In genomic region chr5:118555305-118555704, GRCm38 (mm10) we compare ENCODE assay signal across 19 mouse cellular contexts. TPM values are rescaled to one million over a fixed set of nuclear protein-coding genes. Genes with fewer than 3 reads are reported as not detected.
DNase-seq lines count a peak whose midpoint lies in the region; ATAC-seq and TF ChIP-seq lines count a peak whose summit lies in the region.
"Had no signal": no experiment of that assay in that cellular context is flagged by ENCODE, and none has a peak within 500 bp of the region (broad histone marks: within the 10 kb centered on the region; RNA-seq: fewer than 3 reads in every experiment).

No protein-coding gene starts in this region.

- H3K4me3 ChIP-seq in heart, adult 2 months, result no peak overlapping the region
- H3K4me3 ChIP-seq in lung, adult 2 months (replicated peaks; ENCODE audit: extremely low read depth, low read depth, low read length), result no peak overlapping the region
- H3K4me3 ChIP-seq in G1E (ENCODE audit: low read depth, low read length), result no peak overlapping the region
- no peak overlapping the region for H3K4me3 ChIP-seq in forebrain, embryonic 14.5 days (ENCODE audit: low read depth, low read length)
- no peak overlapping the region for H3K4me3 ChIP-seq in hindbrain, embryonic 13.5 days
- H3K4me3 ChIP-seq: embryonic facial prominence, embryonic 12.5 days; hindbrain, embryonic 15.5 days; stomach, embryonic 15.5 days had no signal

- H3K36me3 ChIP-seq in heart, adult 2 months (ENCODE audit: control insufficient read depth, insufficient read depth, low read length), result no peaks in the 10 kb centered on the region
- H3K36me3 ChIP-seq in G1E (replicated peaks), result no peaks in the 10 kb centered on the region
- no peaks in the 10 kb centered on the region for H3K36me3 ChIP-seq in splenic B cell, adult 2 months (ENCODE audit: control insufficient read depth, insufficient read depth, low read length, poor library complexity, severe bottlenecking)
- H3K36me3 ChIP-seq in forebrain, embryonic 14.5 days (ENCODE audit: control insufficient read depth, insufficient read depth, low read length), result no peaks in the 10 kb centered on the region
- H3K36me3 ChIP-seq in hindbrain, embryonic 13.5 days, result no peaks in the 10 kb centered on the region
- H3K36me3 ChIP-seq: embryonic facial prominence, embryonic 12.5 days; hindbrain, embryonic 15.5 days; stomach, embryonic 15.5 days had no signal

- no peak for ATAC-seq in G1E (ENCODE audit: extremely low read depth, insufficient number of reproducible peaks, low FRiP score, poor library complexity, severe bottlenecking)
- no peak for ATAC-seq in forebrain, embryonic 14.5 days
- ATAC-seq in hindbrain, embryonic 13.5 days (ENCODE audit: low FRiP score), result no peak

- intact Hi-C loops in heart, adult 2 months (cut with DNase I), result no loop called here

- TF ChIP-seq EP300 in heart, adult 2 months (IDR thresholded peaks at IDR 0.05; ENCODE audit: insufficient read depth, low read depth, low read length), result no peak

- no peak overlapping the region for H3K9ac ChIP-seq in heart, adult 2 months (ENCODE audit: low read depth, low read length)
- H3K9ac ChIP-seq in forebrain, embryonic 14.5 days (ENCODE audit: low read length), result no peak overlapping the region
- no peak overlapping the region for H3K9ac ChIP-seq in hindbrain, embryonic 13.5 days
- H3K9ac ChIP-seq: embryonic facial prominence, embryonic 12.5 days; hindbrain, embryonic 15.5 days; stomach, embryonic 15.5 days had no signal

- no peak overlapping the region for H3K4me2 ChIP-seq in forebrain, embryonic 14.5 days (ENCODE audit: low read length)
- no peak overlapping the region for H3K4me2 ChIP-seq in hindbrain, embryonic 13.5 days
- H3K4me2 ChIP-seq: embryonic facial prominence, embryonic 12.5 days; hindbrain, embryonic 15.5 days had no signal

- 96% methylated on average over 4 of the region's 4 CpGs for WGBS in heart, adult 2 months
- 98% methylated on average over 4 of the region's 4 CpGs for WGBS in lung, adult 2 months
- 95% methylated on average over 4 of the region's 4 CpGs for WGBS in forebrain, embryonic 14.5 days
- 99% methylated on average over 4 of the region's 4 CpGs for WGBS in hindbrain, embryonic 13.5 days

- H3K27me3 ChIP-seq in heart, adult 2 months (ENCODE audit: control insufficient read depth, insufficient read depth, low read length), result no peaks in the 10 kb centered on the region
- peaks cover 11% of the 10 kb centered on the region for H3K27me3 ChIP-seq in G1E (ENCODE audit: insufficient read depth, low read length)
- no peaks in the 10 kb centered on the region; the same call in 1 of the 2 replicates for H3K27me3 ChIP-seq in splenic B cell, adult 2 months (ENCODE audit: control insufficient read depth, insufficient read depth, low read length, poor library complexity, severe bottlenecking)
- H3K27me3 ChIP-seq in forebrain, embryonic 14.5 days (replicated peaks; ENCODE audit: control insufficient read depth, insufficient read depth, low read length), result no peaks in the 10 kb centered on the region
- H3K27me3 ChIP-seq in hindbrain, embryonic 13.5 days, result 0 out of 2 replicates have a peak, but pooled peaks cover 8% of the 10 kb centered on the region
- H3K27me3 ChIP-seq: hindbrain, embryonic 15.5 days; stomach, embryonic 15.5 days had no signal

- no peaks in the 10 kb centered on the region for H3K79me2 ChIP-seq in heart, adult 2 months (replicated peaks; ENCODE audit: control insufficient read depth, insufficient read depth, low read length)

- H3K9me3 ChIP-seq in G1E (replicated peaks), result peaks cover 5% of the 10 kb centered on the region
- no peaks in the 10 kb centered on the region for H3K9me3 ChIP-seq in forebrain, embryonic 14.5 days (replicated peaks; ENCODE audit: control insufficient read depth, low read length)
- H3K9me3 ChIP-seq in hindbrain, embryonic 13.5 days, result no peaks in the 10 kb centered on the region
- H3K9me3 ChIP-seq: hindbrain, embryonic 15.5 days; stomach, embryonic 15.5 days had no signal

- no peak overlapping the region for H3K27ac ChIP-seq in heart, adult 2 months
- H3K27ac ChIP-seq in forebrain, embryonic 14.5 days (ENCODE audit: low read depth, low read length), result no peak overlapping the region
- H3K27ac ChIP-seq in hindbrain, embryonic 13.5 days, result no peak overlapping the region
- H3K27ac ChIP-seq: embryonic facial prominence, embryonic 12.5 days; hindbrain, embryonic 15.5 days; stomach, embryonic 15.5 days had no signal

- no peak for TF ChIP-seq POLR2A in heart, adult 2 months (IDR thresholded peaks at IDR 0.05; ENCODE audit: insufficient read depth, low read depth, low read length)
- TF ChIP-seq POLR2A in lung, adult 2 months (IDR thresholded peaks at IDR 0.05; ENCODE audit: borderline replicate concordance, extremely low read depth, low read depth, low read length), result no peak

- H3K4me1 ChIP-seq in heart, adult 2 months (ENCODE audit: control insufficient read depth, insufficient read depth, low read length), result no peaks in the 10 kb centered on the region
- no peaks in the 10 kb centered on the region for H3K4me1 ChIP-seq in lung, adult 2 months (ENCODE audit: control insufficient read depth, insufficient read depth, low read length)
- peaks cover 42% of the 10 kb centered on the region for H3K4me1 ChIP-seq in G1E (ENCODE audit: insufficient read depth, low read depth, low read length)
- H3K4me1 ChIP-seq in forebrain, embryonic 14.5 days (ENCODE audit: control insufficient read depth, insufficient read depth, low read length), result no peaks in the 10 kb centered on the region
- peaks cover 10% of the 10 kb centered on the region for H3K4me1 ChIP-seq in hindbrain, embryonic 13.5 days (replicated peaks)

- no peak for DNase-seq in heart, adult 2 months
- DNase-seq in heart, adult 11 months, result no peak
- DNase-seq in lung, adult 2 months, result no peak
- DNase-seq in lung, postnatal 4 days, result no peak
- DNase-seq in G1E (ENCODE audit: low spot score), result no peak
- peak; percentile 32 for DNase-seq in splenic B cell, adult 2 months (ENCODE audit: low read depth, low spot score)
- no peak for DNase-seq in forebrain, embryonic 14.5 days (ENCODE audit: low spot score)
- DNase-seq: adrenal gland, postnatal 25 days; heart, adult 18-20 months; heart, postnatal 10 days; kidney, postnatal 10 days; left cerebral cortex, postnatal 4 days; lung, adult 18-20 months; right cerebral cortex, postnatal 14 days; thymus, postnatal 36 days had no signal

- TF ChIP-seq CTCF in heart, adult 2 months (IDR thresholded peaks at IDR 0.05), result peak; percentile 35
- TF ChIP-seq CTCF in lung, adult 2 months (IDR thresholded peaks at IDR 0.05; ENCODE audit: insufficient read depth, low read length), result 0 out of 2 replicates have a peak, but pooled peaks have one; percentile 2
- TF ChIP-seq CTCF in G1E (IDR thresholded peaks at IDR 0.05; ENCODE audit: low read depth, low read length), result 0 out of 2 replicates have a peak, but pooled peaks have one; percentile 15

RNA-seq across cellular contexts. Expression of gene Med13l, which starts 5.2 kb away (rescaled TPM):
- 10 to 100 TPM; 29.9 to 30.8 TPM for total RNA-seq in heart, adult 2 months (2021)
- polyA plus RNA-seq in heart, adult 2 months (2012; rRNA removed), result 10.4 and 11.0 TPM in 2 replicates
- 20.3 and 21.4 TPM in 2 replicates for polyA plus RNA-seq in lung, adult 2 months (2012; rRNA removed)
- total RNA-seq in G1E (2014; fragmentation: Nextera tagmentation), result 66.3 and 91.7 TPM in 2 replicates
- total RNA-seq in G1E (2017), result 14.9 and 16.8 TPM in 2 replicates
- polyA plus RNA-seq in G1E (2012), result 12.4 and 17.9 TPM in 2 replicates
- 14.6 and 18.9 TPM in 2 replicates for polyA plus RNA-seq in forebrain, embryonic 14.5 days (2014; fragmentation: Nextera tagmentation; extraction: Ambion mirVana)
- polyA plus RNA-seq in hindbrain, embryonic 13.5 days (2015; fragmentation: Nextera tagmentation; extraction: Ambion mirVana), result 15.3 and 16.3 TPM in 2 replicates
